Mouse (Mus musculus) yolk sac, embryonic 10.5 days (tissue): ENCODE measurements around the gene Mars2.
A peak's percentile ranks its signal among the peaks of the same experiment; 100 is the strongest.

Source experiments
- DNase-seq: peaks from one replicate; pipeline ENCODE4 v3.0.0-alpha.2; 2017; ENCODE audit warnings: low spot score

Gene Mars2

GRCm38 (mm10) chr1:55236890-55237642, at the start of gene Mars2:
Mars2 (plus strand) TSS chr1:55237177.
- peak; percentile 93 for DNase-seq

DNA sequence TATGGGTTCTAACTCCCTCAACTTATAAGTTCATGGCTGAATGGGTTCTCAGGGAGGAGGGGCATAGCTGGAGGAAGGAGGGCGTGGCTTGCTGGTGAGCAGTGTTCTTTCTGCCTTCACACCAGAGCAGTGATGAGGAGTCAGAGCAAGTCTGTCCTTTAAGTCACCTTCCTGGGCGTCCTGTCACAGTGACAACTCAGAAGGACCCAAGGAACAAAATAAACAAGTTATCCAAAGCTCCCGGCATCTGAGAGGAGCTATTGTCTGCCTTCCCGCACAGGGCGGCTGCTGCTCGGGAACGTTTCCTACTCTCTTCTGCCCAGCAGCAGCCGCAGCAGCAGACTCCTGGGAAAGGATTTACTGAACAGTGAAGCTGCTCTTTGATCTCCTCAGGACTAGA, 45.0 kb upstream of the Mars2 start:
- no peak for DNase-seq

DNA sequence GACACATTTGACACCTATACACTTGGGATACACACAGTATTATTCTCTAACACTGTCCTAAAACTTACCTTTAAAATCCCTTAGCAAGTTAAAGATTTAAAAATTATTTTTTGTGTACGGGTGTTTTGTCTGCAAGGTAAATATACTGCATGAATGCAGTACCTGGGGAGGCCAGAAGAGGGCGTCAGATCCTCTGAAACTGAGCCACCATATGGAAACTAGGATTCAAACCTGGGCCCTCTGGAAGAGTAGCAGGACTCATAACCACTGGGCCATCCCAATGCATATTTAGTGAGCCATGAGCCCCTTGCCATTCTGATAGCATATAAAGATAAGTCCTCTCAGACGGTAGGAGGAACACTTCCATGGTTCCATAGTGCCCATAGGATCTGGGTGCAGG, 44.2 kb upstream of the Mars2 start:
- no peak for DNase-seq

GRCm38 (mm10) chr1:55193316-55193715, 43.7 kb upstream of the Mars2 start:
- DNase-seq = no peak

GRCm38 (mm10) chr1:55194064-55194915, 42.7 kb upstream of the Mars2 start:
- DNase-seq = no peak

DNA sequence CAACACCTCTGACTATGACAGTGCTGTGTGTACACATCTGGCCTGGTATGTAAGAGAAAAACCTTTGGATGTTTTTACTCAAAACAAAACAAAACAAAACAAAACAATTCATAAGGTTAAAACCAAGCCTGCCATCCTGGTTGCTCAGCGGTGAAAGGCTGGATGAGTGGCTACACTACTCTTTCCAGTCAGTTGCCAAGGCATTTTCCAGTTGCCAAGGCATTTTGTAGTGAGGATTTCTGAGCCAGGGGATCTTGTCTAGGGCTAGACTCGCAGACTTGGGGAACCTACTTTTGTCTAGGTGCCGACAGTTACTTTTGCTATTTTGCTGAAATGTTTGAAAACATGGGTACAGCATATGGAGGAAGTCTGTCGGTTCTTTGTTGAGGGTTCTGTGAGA, 42.0 kb upstream of the Mars2 start:
- no peak for DNase-seq

DNA sequence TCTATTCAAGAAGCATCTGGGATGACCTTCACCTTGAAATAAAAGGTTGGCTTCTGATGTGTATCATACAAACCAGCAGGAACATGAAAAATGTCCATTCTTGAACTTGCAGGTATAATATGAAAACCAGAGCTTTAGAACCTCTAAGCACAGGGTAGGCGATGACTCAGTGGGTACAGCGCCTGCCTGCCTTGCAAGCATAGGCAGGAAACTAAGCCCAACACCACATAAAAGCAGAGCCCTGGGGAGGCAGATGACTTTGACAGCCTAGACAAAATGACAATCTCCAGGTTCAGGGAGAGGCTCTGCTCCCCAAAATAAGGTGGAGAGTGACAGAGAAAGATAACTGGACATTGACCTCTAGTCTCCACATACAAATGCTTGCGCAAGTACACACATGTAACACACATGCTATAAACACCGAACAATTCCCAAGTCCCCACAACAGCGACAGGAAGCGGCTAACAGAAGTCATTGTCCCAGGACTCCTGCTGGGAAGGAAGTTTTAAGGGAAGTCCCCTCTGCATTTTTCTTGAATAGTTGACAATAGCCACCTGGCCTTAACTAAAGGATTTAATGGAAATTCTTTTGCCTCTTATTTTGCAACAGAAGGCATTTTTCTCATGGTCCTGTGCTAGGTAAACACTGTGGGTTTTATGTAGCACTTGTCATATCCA, 40.5 kb upstream of the Mars2 start:
- DNase-seq = no peak

DNA sequence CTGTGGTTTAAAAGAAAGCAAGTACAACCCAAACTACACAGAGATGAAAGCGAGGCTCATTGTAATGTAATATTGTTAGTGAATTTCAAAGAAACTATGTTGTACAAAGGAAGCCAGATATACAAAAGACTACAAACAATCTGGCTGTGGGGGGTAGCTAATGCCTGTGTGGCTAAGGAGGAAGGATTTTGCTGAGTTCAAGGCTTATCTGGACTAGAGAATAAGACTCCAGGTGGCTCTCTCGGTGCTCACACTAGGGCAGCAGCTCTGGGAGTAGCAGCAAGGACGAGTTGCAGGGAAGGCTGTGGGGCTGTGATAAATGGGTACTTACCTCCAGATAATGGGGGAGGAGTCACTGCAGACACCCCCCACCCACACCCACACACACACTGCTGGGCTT, 38.3 kb upstream of the Mars2 start:
- DNase-seq = no peak

GRCm38 (mm10) chr1:55201850-55202752, 34.9 kb upstream of the Mars2 start:
- no peak for DNase-seq

DNA sequence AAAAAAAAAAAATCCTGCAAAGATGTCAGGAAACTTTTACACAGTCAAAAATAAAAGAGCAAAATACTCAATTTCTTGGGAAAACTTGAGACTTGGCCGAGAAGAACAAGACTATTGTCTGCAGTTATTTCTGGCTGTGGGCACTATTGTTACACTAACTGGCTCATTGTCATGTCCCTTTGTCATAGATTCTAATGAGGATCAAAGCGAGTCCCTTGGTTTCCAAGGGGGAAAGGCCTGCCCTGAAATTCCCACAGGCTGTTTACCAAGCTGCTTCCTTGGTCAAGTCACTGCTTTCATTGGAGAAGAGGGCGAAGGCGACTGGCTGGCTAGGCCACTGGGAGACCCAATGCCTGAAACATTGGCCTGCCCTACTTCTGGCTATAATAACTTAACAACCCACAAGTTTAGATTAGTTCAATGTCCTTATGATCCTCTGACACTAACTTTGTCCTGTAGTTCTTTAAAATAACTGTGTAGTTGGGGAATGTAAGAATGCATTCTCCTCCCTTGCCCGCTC, 31.1 kb upstream of the Mars2 start:
- DNase-seq = no peak

DNA sequence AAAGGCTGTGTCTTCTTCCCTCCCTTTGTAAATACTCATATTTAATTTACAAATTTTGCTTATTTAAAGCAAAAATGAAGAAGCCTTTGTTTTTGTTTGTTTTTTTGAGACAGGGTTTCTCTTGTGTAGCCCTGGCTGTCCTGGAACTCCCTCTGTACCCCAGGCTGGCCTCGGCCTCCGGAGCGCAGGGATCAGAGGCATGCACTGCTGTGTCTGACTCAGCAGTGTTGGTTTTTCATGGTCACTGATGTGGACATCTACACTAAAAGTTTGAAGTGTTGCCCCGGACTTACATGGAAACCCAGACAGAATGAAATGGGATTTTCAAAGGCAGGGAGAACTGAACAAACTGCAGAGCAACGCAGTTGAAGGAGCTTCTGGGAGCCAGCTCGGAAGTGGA, 29.4 kb upstream of the Mars2 start:
- no peak for DNase-seq

DNA sequence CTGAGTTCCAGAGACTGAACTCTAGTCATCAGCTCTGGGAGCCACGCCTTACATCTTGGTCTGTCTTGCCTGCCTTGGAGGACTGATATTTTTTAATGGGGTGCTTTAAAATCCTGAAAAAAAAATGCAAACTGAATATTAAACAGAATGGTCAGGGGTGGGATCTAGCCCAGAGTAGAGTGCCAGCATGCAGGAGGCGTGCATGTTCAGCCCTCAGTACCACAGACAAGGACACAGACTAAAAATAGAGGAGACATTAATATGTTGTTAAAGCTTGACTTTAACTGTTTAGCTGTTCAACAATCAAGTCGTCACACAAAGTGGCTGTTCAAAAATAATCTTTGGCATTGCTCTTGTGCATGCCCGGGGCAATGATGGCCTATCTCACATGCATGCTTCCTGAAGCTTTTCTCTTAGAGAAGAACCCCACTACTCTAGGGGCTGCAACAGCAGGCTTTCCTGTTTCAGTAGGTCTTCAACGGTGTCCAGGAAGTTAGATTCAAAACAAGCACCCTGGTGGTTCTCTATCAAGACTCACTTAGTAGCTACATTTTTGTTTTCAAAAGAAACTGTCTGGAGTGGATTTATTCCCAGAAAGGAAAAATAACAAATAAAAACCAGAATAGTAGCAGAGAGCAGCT, 28.4 kb upstream of the Mars2 start:
- no peak for DNase-seq

- no peak for DNase-seq
Measured at GRCm38 (mm10) chr1:55210202-55210965, 26.6 kb upstream of the Mars2 start.

- DNase-seq = no peak
Measured at GRCm38 (mm10) chr1:55211081-55211480, 25.9 kb upstream of the Mars2 start.

DNA sequence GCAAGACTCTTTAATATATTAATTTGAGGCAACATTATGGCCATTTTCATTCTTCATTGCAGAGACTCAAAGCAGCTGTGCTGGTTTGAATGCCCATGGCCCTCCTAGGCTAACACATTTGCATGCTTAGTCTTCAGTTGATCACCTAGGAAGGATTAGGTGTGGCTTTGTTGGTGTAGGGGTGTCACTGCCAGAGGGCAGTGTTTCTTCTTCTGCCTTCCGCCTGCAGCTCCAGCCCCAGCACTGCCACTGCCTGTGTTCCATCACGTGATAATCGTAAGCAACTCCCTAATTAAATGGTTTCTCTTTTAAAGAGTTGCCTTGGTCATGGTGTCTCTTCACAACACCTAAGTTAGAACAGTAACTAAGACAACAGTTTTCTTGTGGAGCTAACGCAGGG, 24.2 kb upstream of the Mars2 start:
- DNase-seq = no peak

DNA sequence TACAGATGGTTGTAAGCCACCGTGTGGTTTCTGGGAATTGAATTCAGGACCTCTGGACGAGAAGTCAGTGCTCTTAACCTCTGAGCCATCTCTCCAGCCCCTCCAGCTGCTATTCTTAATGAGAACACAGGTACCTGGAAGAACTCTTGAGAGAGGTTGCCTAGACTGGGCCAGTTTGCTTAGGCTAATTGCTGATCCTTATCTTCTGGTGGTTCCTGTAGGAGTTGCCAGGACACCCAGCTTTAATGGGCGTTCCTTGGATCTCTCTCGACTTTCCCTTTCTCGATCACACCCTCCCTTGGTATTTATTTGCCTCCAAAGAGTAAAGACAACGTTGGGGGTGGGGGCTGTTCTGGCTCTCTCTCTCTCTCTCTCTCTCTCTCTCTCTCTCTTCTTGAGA, 23.5 kb upstream of the Mars2 start:
- no peak for DNase-seq

- no peak for DNase-seq
Measured at GRCm38 (mm10) chr1:55213936-55214335, 23.0 kb upstream of the Mars2 start.

GRCm38 (mm10) chr1:55215185-55215813, 21.7 kb upstream of the Mars2 start:
- DNase-seq = no peak

- no peak for DNase-seq
Measured at GRCm38 (mm10) chr1:55217191-55217590, 19.8 kb upstream of the Mars2 start.

GRCm38 (mm10) chr1:55221352-55221751, 15.6 kb upstream of the Mars2 start:
- DNase-seq = no peak
